Mouse (Mus musculus): ENCODE data around the gene Steap1.

DNA sequence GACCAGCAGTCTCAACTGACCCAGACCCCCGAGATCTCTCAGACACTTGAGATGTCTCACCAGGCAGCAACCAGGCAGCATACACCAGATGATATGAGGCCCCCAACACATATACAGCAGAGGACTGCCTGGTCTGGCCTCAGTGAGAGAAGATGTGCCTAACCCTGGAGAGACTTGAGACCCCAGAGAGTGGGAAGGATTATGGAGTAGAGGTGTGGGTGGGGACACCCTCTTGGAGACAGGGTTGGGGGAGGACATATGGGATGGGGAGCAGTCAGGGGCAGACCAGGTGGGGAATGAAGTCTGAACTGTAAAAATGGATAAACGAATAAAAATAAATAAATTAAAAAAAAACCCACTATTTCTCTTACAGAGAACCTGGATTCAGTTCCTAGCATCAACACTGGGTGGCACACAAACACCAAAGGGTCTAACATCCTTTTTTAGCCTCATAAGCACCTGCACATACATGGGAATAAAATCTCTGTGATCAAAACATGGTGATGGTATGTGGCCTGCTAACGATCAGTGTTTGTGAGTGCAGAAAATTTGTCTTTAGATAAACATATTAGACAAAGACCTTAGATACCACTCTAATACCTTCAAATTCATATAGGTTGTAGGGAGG, 7.4 kb upstream of the Steap1 start:
- TF ChIP-seq POLR2A (IDR thresholded peaks at IDR 0.05; ENCODE audit: insufficient read length, low read depth) (no peak), USF1 (IDR thresholded peaks at IDR 0.05; ENCODE audit: low read depth) (no peak), MYOD1 (IDR thresholded peaks at IDR 0.05; ENCODE audit: control insufficient read depth in 1 of 3, insufficient read length in 2 of 3, low read depth in 2 of 3) (no peak), TCF12 (IDR thresholded peaks at IDR 0.05; ENCODE audit: insufficient read depth, poor library complexity, severe bottlenecking) (no peak), TCF3 (IDR thresholded peaks at IDR 0.05; ENCODE audit: insufficient read length, low read depth) (no peak), CEBPB (IDR thresholded peaks at IDR 0.05; ENCODE audit: insufficient read depth, poor library complexity, severe bottlenecking) (no peak), POLR2AphosphoS2 (IDR thresholded peaks at IDR 0.05; ENCODE audit: insufficient read length, low read depth) (no peak), MYOG (IDR thresholded peaks at IDR 0.05; ENCODE audit: control insufficient read depth in 1 of 3, insufficient read depth in 1 of 3, insufficient read length in 2 of 3, low read depth in 2 of 3) (no peak), E2F4 (IDR thresholded peaks at IDR 0.05; ENCODE audit: insufficient read depth) (no peak), REST (IDR thresholded peaks at IDR 0.05; ENCODE audit: insufficient read depth, insufficient read length) (no peak), MAX (IDR thresholded peaks at IDR 0.05; ENCODE audit: low read depth) (no peak), SRF (IDR thresholded peaks at IDR 0.05; ENCODE audit: control insufficient read depth, insufficient read length, low read depth) (no peak)
